Mouse (Mus musculus) kidney, postnatal 36 days (tissue): ENCODE results near the gene Spg21.

ENCODE experiments used
- DNase-seq, 2 experiments: peaks; one replicate each; pipeline ENCODE4 v3.0.0; 2021 to 2022; ENCODE audit warnings: mixed read lengths in 2 of 2

Gene Spg21

DNA sequence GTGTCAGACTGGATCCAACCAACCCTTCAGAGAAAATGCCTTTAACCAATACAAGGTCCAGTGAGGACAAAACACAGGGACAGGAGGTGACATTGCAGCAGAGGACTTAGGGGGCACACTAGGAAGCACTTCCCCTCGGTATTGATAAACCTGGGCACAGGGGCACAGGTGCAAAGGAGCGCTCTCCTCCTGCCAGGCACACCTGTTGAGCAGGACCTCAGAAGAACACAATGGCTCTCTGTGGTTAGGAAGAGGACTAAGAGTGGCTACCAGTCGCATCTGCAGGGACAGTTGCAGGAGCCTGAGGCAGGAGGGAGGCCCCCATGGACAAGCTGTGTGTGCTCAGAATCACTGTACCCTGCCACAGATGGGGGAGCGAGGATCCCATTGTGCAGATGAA lies 75.7 kb downstream of the Spg21 start:
- DNase-seq = no peak
